Mouse (Mus musculus) spleen, postnatal 4 days (tissue): ENCODE measurements at regions not wholly inside any gene's neighbourhood (a gene's known extent, or its start where the extent isn't known, plus 50 kb on each side); places are given as distances from the start of the nearest gene placed in this dataset.

Source experiments
- DNase-seq, 2 experiments: peaks; one replicate each; pipeline ENCODE4 v3.0.0; 2022; ENCODE audit warnings: low spot score in 2 of 2

DNA sequence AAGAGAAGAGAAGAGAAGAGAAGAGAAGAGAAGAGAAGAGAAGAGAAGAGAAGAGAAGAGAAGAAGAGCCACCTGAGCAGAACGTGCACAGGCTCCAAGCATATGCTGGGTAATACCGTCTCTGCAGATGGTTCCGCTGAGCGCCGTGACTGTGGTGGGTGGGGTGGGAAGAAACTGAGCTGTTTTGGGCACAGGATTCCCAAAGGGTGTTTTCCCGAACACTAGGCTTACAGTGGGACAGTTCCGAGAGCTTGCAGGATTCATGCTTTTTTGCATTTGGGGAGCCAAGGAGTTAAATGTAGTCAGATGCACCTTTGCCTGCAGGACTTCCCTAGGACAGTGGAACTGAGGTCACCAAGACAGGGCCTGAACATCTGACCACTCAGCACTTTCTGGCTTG, 142.3 kb upstream of the Lrfn2 start:
- no peak for DNase-seq

DNA sequence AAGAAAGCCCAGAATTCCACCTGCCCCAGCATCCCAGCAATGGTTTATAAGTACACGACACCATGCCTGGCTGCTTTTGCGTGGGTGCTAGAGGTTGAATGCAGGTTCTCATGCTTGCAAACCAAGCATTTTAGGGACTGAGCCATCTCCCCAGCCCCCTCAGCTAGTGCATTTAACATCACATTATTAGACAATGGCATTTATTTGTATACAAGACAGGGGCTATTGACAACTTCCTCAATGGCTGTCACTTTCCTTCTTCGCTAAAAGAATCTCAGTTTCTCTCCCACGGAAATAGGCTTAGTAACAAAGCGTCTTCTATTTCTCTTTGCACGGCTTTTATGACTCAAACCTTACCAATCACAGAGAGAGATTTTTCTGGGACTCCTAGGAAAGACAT, 141.7 kb upstream of the Lrfn2 start:
- DNase-seq: no peak

GRCm38 (mm10) chr17:48792954-48793353, 139.2 kb upstream of the Lrfn2 start:
- DNase-seq: no peak

GRCm38 (mm10) chr17:48795773-48796172, 136.4 kb upstream of the Lrfn2 start:
- DNase-seq: no peak

GRCm38 (mm10) chr17:48798196-48798595, 134.0 kb upstream of the Lrfn2 start:
- no peak for DNase-seq

DNA sequence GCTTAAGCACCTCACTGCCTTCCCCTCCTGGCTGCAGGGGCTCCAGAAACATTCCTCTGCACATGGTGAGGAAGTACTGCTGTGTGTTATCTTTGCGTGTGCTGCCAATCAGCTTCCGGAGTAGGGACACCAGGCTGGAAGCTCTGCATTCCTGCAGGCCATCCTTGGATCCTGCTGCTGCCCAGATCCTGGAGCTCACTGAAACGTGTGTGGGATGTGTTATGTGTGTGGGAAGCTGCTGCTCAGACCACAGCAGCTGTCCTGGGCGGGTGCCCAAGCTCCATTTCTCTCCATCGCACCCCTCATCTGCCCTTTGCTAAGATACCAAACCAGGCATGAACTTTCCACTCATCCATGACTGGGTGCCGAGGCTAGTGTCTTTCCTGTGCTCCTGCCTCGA, 129.5 kb upstream of the Lrfn2 start:
- no peak for DNase-seq

GRCm38 (mm10) chr17:48807905-48808304, 124.3 kb upstream of the Lrfn2 start:
- DNase-seq: no peak

GRCm38 (mm10) chr17:48814753-48815504, 117.2 kb upstream of the Lrfn2 start:
- no peak for DNase-seq

- no peak for DNase-seq
These were observed 115.4 kb upstream of the Lrfn2 start for GRCm38 (mm10) chr17:48816588-48817324.

GRCm38 (mm10) chr17:48817551-48817950, 114.6 kb upstream of the Lrfn2 start:
- no peak for DNase-seq

DNA sequence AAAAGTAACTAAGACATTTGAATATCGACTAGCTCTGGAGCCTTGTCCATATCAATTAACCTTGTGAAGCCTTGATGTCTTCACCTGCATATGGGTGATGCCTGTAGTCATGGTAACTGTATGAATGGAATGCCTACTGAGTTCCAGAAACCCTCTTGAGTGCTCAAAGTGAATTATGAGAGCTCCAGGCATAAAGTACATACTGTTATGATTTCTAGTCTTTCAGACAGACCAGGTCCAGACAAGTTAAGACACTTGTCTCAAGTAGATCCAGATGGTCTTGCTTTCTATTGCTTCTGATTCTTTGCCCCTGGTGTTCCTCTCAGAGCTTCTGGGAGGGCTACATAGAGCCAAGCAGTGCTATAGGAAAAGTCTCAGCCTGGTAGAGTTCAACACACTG, 112.5 kb upstream of the Lrfn2 start:
- no peak for DNase-seq

- no peak for DNase-seq
These were observed 109.9 kb upstream of the Lrfn2 start for GRCm38 (mm10) chr17:48822101-48822876.

DNA sequence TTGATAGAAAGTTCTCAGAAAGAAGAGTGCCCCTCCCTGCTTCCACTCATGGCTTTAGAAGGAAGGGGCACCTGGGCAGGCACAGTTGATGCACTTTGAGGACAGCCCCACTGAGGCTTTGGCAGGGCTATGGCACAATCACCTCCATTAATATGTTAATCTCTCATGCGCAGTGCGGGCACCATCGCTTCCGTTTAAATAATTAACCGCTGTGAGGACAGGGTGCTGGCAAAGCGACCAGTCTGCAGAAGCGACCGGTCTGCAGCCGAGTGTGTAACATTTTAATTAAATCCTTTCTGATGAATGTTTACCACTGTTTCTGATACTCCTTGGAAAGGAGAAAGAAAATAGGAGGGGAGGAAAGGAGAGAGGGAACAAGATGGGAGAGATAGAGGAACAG, 108.3 kb upstream of the Lrfn2 start:
- no peak for DNase-seq

- no peak for DNase-seq
These were observed 106.8 kb upstream of the Lrfn2 start for GRCm38 (mm10) chr17:48825212-48825913.

- DNase-seq: no peak
These were observed 93.7 kb upstream of the Lrfn2 start for GRCm38 (mm10) chr17:48838297-48838979.

GRCm38 (mm10) chr17:48847890-48848289, 84.3 kb upstream of the Lrfn2 start:
- DNase-seq: no peak

DNA sequence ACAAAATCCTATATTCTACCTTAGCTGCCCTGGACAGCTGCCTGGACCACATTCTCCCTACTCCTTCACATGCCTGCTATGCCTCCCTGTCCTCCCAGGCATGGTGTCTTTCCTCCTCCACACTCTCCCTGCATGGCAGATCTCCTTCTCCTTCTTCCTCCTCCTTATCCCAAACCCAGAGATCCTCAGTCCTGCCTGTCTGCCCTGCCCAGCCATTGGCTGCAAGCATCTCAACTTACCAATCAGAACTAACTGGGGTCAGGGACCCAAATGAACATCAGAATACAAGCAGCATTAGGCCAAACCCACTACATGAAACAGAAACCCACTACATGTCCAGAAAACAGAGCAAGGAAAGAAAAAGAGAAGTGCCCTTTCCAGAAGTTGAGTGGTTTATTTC, 81.3 kb upstream of the Lrfn2 start:
- DNase-seq: no peak

DNA sequence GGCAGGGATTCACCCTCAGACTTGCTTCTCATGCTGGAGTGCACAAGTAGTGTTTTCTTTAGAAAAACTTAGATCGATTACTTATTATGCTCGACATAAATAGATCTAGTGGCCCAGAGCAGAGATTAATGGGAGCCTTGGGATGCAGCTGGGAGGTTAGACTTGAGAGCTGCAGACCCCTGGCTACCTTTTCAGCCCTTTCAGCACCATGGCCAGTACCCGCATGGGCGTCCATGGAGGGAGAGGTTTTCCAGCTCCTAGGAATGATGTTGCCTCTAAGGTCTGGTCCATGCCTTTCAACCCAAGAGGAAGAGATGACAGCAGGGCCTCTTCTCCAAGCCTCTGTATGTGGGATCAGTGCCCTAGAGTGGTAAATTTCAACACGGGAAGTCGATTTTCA, 73.3 kb upstream of the Lrfn2 start:
- no peak for DNase-seq

DNA sequence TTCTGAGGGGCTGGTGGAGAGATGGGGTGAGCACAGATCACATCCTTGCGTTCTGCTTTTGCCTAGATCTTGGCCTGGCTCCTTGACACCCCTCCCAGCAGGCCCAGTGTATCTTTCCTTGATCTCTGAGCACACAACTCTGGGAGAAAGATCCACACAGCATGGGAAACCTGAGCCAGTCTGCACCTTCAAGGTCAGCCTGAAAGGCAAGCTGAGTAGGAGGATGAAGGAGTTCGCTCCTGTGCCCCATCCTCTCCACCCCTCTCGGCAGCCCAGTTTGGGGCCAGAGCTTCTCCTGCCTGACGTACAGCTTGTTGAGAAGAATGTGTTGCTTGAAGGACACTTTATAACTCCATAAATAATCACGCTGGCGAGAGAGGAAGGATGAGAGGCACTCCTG, 61.7 kb upstream of the Lrfn2 start:
- DNase-seq: no peak

- no peak for DNase-seq
These were observed 54.7 kb upstream of the Lrfn2 start for GRCm38 (mm10) chr17:48877505-48877904.

DNA sequence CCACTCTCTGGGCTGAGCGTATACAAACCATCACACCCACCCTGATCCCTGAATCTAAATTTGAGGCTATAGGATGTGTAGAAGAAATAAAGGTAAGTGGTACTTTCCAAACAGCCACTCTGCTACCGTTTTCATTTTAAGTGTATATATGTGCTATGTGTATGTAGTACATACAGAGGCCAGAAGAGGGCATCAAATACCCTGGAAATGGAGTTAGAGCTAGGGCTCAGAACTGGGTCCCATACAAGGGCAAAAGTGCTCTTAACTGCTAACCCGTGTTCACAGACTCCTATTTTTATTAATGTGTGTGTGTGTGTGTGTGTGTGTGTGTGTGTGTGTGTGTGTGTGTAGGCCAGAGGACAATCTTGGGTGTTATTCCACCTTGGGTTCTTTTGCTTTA, 51.6 kb upstream of the Lrfn2 start:
- no peak for DNase-seq
